1 mouse cellular context compared by ENCODE assay signal in genomic region chr8:94916311-94916959, GRCm38 (mm10).
TF ChIP-seq lines count a peak whose summit lies in the region.

No protein-coding gene starts in this region.

TF ChIP-seq in CH12.LX, 34 proteins besides CTCF, POLR2A, EP300 and RAD21 (continued from another document):
- TF ChIP-seq SMC3 (IDR thresholded peaks at IDR 0.05; ENCODE audit: low read depth, low read length): no peak
